Mouse (Mus musculus): Measurements from ENCODE around the gene Cpped1. TPM values are rescaled to one million over a fixed set of nuclear protein-coding genes. Genes with fewer than 3 reads are reported as not detected.

Cpped1 gene
- polyA plus RNA-seq, 1 experiment from 2014 or later: 19.4 TPM

- Histone ChIP-seq H3K4me3 (no peak overlapping the region), H3K4me1 (no peaks in the 10 kb centered on the region), H3K27ac (no peak overlapping the region), H3K4me2 (replicated peaks) (no peak overlapping the region), H3K9me3 (no peaks in the 10 kb centered on the region), H3K27me3 (no peaks in the 10 kb centered on the region), H3K9ac (no peak overlapping the region), H3K36me3 (no peaks in the 10 kb centered on the region)
- WGBS: 72% methylated on average over 1 of the region's 1 CpGs
- ATAC-seq (ENCODE audit: insufficient number of reproducible peaks, insufficient read depth, low FRiP score, low TSS enrichment): no peak
Observed at GRCm38 (mm10) chr16:11833474-11833873, 75.8 kb downstream of the Cpped1 start.

- no peaks in the 10 kb centered on the region for H3K4me1 ChIP-seq
- H3K4me3 ChIP-seq: no peak overlapping the region
- ATAC-seq (ENCODE audit: insufficient number of reproducible peaks, insufficient read depth, low FRiP score, low TSS enrichment): no peak
- 79% methylated on average over 1 of the region's 1 CpGs for WGBS
- no peaks in the 10 kb centered on the region for H3K9me3 ChIP-seq
- H3K4me2 ChIP-seq (replicated peaks): no peak overlapping the region
- no peaks in the 10 kb centered on the region for H3K36me3 ChIP-seq
- no peak overlapping the region for H3K27ac ChIP-seq
- H3K9ac ChIP-seq: no peak overlapping the region
- H3K27me3 ChIP-seq: no peaks in the 10 kb centered on the region
Observed at GRCm38 (mm10) chr16:11828816-11829215, 80.4 kb downstream of the Cpped1 start.

GRCm38 (mm10) chr16:11824833-11825232, 84.4 kb downstream of the Cpped1 start:
- Histone ChIP-seq H3K4me2 (replicated peaks) (no peak overlapping the region), H3K36me3 (no peaks in the 10 kb centered on the region), H3K9ac (no peak overlapping the region), H3K4me3 (no peak overlapping the region), H3K4me1 (0 out of 2 replicates have a peak, but pooled peaks cover 3% of the 10 kb centered on the region), H3K27ac (no peak overlapping the region), H3K27me3 (no peaks in the 10 kb centered on the region), H3K9me3 (no peaks in the 10 kb centered on the region)
- ATAC-seq (ENCODE audit: insufficient number of reproducible peaks, insufficient read depth, low FRiP score, low TSS enrichment): no peak
- WGBS: 70% methylated on average over 7 of the region's 7 CpGs

- 75% methylated on average over 8 of the region's 8 CpGs for WGBS
- H3K4me2 ChIP-seq (replicated peaks): no peak overlapping the region
Observed at GRCm38 (mm10) chr16:11824385-11824784, 84.9 kb downstream of the Cpped1 start.

GRCm38 (mm10) chr16:11820791-11821190, 88.5 kb downstream of the Cpped1 start:
- H3K36me3 ChIP-seq: no peaks in the 10 kb centered on the region
- no peak overlapping the region for H3K27ac ChIP-seq
- no peak overlapping the region for H3K9ac ChIP-seq
- no peak overlapping the region for H3K4me3 ChIP-seq
- H3K27me3 ChIP-seq: no peaks in the 10 kb centered on the region
- WGBS: 58% methylated on average over 7 of the region's 7 CpGs
- ATAC-seq (ENCODE audit: insufficient number of reproducible peaks, insufficient read depth, low FRiP score, low TSS enrichment): no peak
- H3K9me3 ChIP-seq: no peaks in the 10 kb centered on the region
- no peak overlapping the region for H3K4me2 ChIP-seq (replicated peaks)
- 0 out of 2 replicates have a peak, but pooled peaks cover 3% of the 10 kb centered on the region for H3K4me1 ChIP-seq

More at GRCm38 (mm10) chr16:11824385-11824784, 84.9 kb downstream of the Cpped1 start:
- 0 out of 2 replicates have a peak, but pooled peaks cover 3% of the 10 kb centered on the region for H3K4me1 ChIP-seq
- H3K4me3 ChIP-seq: no peak overlapping the region
- H3K36me3 ChIP-seq: no peaks in the 10 kb centered on the region
- ATAC-seq (ENCODE audit: insufficient number of reproducible peaks, insufficient read depth, low FRiP score, low TSS enrichment): no peak
- no peaks in the 10 kb centered on the region for H3K9me3 ChIP-seq
- no peaks in the 10 kb centered on the region for H3K27me3 ChIP-seq
- no peak overlapping the region for H3K27ac ChIP-seq
- H3K9ac ChIP-seq: no peak overlapping the region

- Histone ChIP-seq H3K36me3 (no peaks in the 10 kb centered on the region), H3K9me3 (no peaks in the 10 kb centered on the region), H3K4me2 (replicated peaks) (no peak overlapping the region), H3K27ac (no peak overlapping the region), H3K9ac (no peak overlapping the region), H3K4me1 (no peaks in the 10 kb centered on the region), H3K27me3 (no peaks in the 10 kb centered on the region), H3K4me3 (no peak overlapping the region)
- ATAC-seq (ENCODE audit: insufficient number of reproducible peaks, insufficient read depth, low FRiP score, low TSS enrichment): no peak
- WGBS: 75% methylated on average over 10 of the region's 10 CpGs
Observed at GRCm38 (mm10) chr16:11814935-11815650, 94.2 kb downstream of the Cpped1 start.

- no peak overlapping the region for H3K9ac ChIP-seq
- H3K4me2 ChIP-seq (replicated peaks): no peak overlapping the region
- H3K9me3 ChIP-seq: no peaks in the 10 kb centered on the region
- no peaks in the 10 kb centered on the region for H3K36me3 ChIP-seq
- H3K4me1 ChIP-seq: no peaks in the 10 kb centered on the region; the same call in 1 of the 2 replicates
- H3K27ac ChIP-seq: no peak overlapping the region
- no peak overlapping the region for H3K4me3 ChIP-seq
- no peaks in the 10 kb centered on the region for H3K27me3 ChIP-seq
- ATAC-seq (ENCODE audit: insufficient number of reproducible peaks, insufficient read depth, low FRiP score, low TSS enrichment): no peak
- 73% methylated on average over 8 of the region's 8 CpGs for WGBS
Observed at GRCm38 (mm10) chr16:11812119-11812518, 97.1 kb downstream of the Cpped1 start.

GRCm38 (mm10) chr16:11809615-11810014, 99.6 kb downstream of the Cpped1 start:
- Histone ChIP-seq H3K4me2 (replicated peaks) (no peak overlapping the region), H3K4me3 (no peak overlapping the region), H3K27ac (no peak overlapping the region), H3K27me3 (no peaks in the 10 kb centered on the region), H3K9me3 (no peaks in the 10 kb centered on the region), H3K4me1 (no peaks in the 10 kb centered on the region; the same call in 1 of the 2 replicates), H3K36me3 (no peaks in the 10 kb centered on the region), H3K9ac (no peak overlapping the region)
- 41% methylated on average over 8 of the region's 8 CpGs for WGBS
- ATAC-seq (ENCODE audit: insufficient number of reproducible peaks, insufficient read depth, low FRiP score, low TSS enrichment): no peak

GRCm38 (mm10) chr16:11801960-11802539, 107.2 kb downstream of the Cpped1 start:
- Histone ChIP-seq H3K9ac (no peak overlapping the region), H3K27me3 (no peaks in the 10 kb centered on the region), H3K27ac (no peak overlapping the region), H3K9me3 (no peaks in the 10 kb centered on the region), H3K36me3 (no peaks in the 10 kb centered on the region), H3K4me2 (replicated peaks) (no peak overlapping the region), H3K4me1 (no peaks in the 10 kb centered on the region), H3K4me3 (no peak overlapping the region)
- WGBS: 86% methylated on average over 7 of the region's 7 CpGs
- ATAC-seq (ENCODE audit: insufficient number of reproducible peaks, insufficient read depth, low FRiP score, low TSS enrichment): no peak

- H3K27me3 ChIP-seq: no peaks in the 10 kb centered on the region
- no peaks in the 10 kb centered on the region for H3K4me1 ChIP-seq
- no peak overlapping the region for H3K9ac ChIP-seq
- no peak for ATAC-seq (ENCODE audit: insufficient number of reproducible peaks, insufficient read depth, low FRiP score, low TSS enrichment)
- H3K27ac ChIP-seq: no peak overlapping the region
- no peaks in the 10 kb centered on the region for H3K36me3 ChIP-seq
- no peak overlapping the region for H3K4me2 ChIP-seq (replicated peaks)
- WGBS: 65% methylated on average over 7 of the region's 7 CpGs
- no peak overlapping the region for H3K4me3 ChIP-seq
- H3K9me3 ChIP-seq: no peaks in the 10 kb centered on the region
Observed at GRCm38 (mm10) chr16:11795758-11796460, 113.3 kb downstream of the Cpped1 start.

GRCm38 (mm10) chr16:11794628-11795027, 114.6 kb downstream of the Cpped1 start:
- 82% methylated on average over 4 of the region's 4 CpGs for WGBS
- Histone ChIP-seq H3K9ac (no peak overlapping the region), H3K4me1 (no peaks in the 10 kb centered on the region), H3K36me3 (no peaks in the 10 kb centered on the region), H3K4me3 (no peak overlapping the region), H3K4me2 (replicated peaks) (no peak overlapping the region), H3K9me3 (no peaks in the 10 kb centered on the region), H3K27me3 (no peaks in the 10 kb centered on the region), H3K27ac (no peak overlapping the region)
- no peak for ATAC-seq (ENCODE audit: insufficient number of reproducible peaks, insufficient read depth, low FRiP score, low TSS enrichment)

GRCm38 (mm10) chr16:11793391-11793790, 115.9 kb downstream of the Cpped1 start:
- Histone ChIP-seq H3K4me2 (replicated peaks) (no peak overlapping the region), H3K9me3 (no peaks in the 10 kb centered on the region), H3K36me3 (no peaks in the 10 kb centered on the region), H3K4me3 (no peak overlapping the region), H3K9ac (no peak overlapping the region), H3K4me1 (no peaks in the 10 kb centered on the region), H3K27ac (no peak overlapping the region), H3K27me3 (no peaks in the 10 kb centered on the region)
- WGBS: 17% methylated on average over 2 of the region's 2 CpGs
- no peak for ATAC-seq (ENCODE audit: insufficient number of reproducible peaks, insufficient read depth, low FRiP score, low TSS enrichment)
